Mouse (Mus musculus): ENCODE measurements around the gene Arfrp1. TPM values are rescaled to one million over a fixed set of nuclear protein-coding genes. Genes with fewer than 3 reads are reported as not detected.

Arfrp1 gene
- total RNA-seq, 2 experiments from 2014 or later: 25.2 to 30.8 TPM

Other genes starting within 250 kb of the Arfrp1 start
- under 1 TPM; 0.23 to 0.47 TPM for gene Kcnq2, start 230.1 kb downstream of the Arfrp1 start, total RNA-seq (2021)
- gene Eef1a2, start 208.4 kb downstream of the Arfrp1 start, total RNA-seq (2021): 1,000 to 10,000 TPM; 1,498 to 1,682 TPM
- 10 to 100 TPM; 55.2 to 60.3 TPM for gene Ppdpf, start 178.2 kb downstream of the Arfrp1 start, total RNA-seq (2021)
- gene Ptk6, start 162.6 kb downstream of the Arfrp1 start, total RNA-seq (2021): not detected
- gene Srms, start 152.2 kb downstream of the Arfrp1 start, total RNA-seq (2021): under 1 TPM; 0.12 to 0.14 TPM
- not detected for gene Fndc11, start 145.4 kb downstream of the Arfrp1 start, total RNA-seq (2021)
- 1 to 10 TPM; 3.2 to 4.0 TPM for gene Helz2, start 123.4 kb downstream of the Arfrp1 start, total RNA-seq (2021)
- gene Gmeb2, start 77.4 kb downstream of the Arfrp1 start, total RNA-seq (2021): 10 to 100 TPM in 1 of 2 experiments, 1 to 10 TPM in 1; 9.1 to 11.0 TPM
- 1 to 10 TPM; 1.1 to 1.6 TPM for gene Stmn3, start 50.9 kb downstream of the Arfrp1 start, total RNA-seq (2021)
- gene Rtel1, start 45.7 kb downstream of the Arfrp1 start, total RNA-seq (2021): 10 to 100 TPM; 21.1 to 23.0 TPM
- gene Zgpat, start 476 bp downstream of the Arfrp1 start, total RNA-seq (2021): 10 to 100 TPM; 13.1 to 18.3 TPM
- gene Lime1, start 14.7 kb upstream of the Arfrp1 start, total RNA-seq (2021): 1 to 10 TPM; 5.8 to 9.7 TPM
- 1 to 10 TPM; 5.8 to 8.4 TPM for gene Zbtb46, start 94.0 kb upstream of the Arfrp1 start, total RNA-seq (2021)
- not detected for gene Abhd16b, start 127.8 kb upstream of the Arfrp1 start, total RNA-seq (2021)
- 10 to 100 TPM; 69.9 to 72.9 TPM for gene Tpd52l2, start 131.7 kb upstream of the Arfrp1 start, total RNA-seq (2021)
- gene Dnajc5, start 155.1 kb upstream of the Arfrp1 start, total RNA-seq (2021): 10 to 100 TPM; 67.5 to 70.1 TPM
- gene Uckl1, start 219.5 kb upstream of the Arfrp1 start, total RNA-seq (2021): 10 to 100 TPM; 36.5 to 43.5 TPM
- gene Prpf6, start 226.5 kb upstream of the Arfrp1 start, total RNA-seq (2021): 10 to 100 TPM; 26.7 to 33.4 TPM
- gene Zfp512b, start 227.4 kb upstream of the Arfrp1 start, total RNA-seq (2021): 10 to 100 TPM; 28.4 to 32.4 TPM
- 1 to 10 TPM in 1 of 2 experiments, under 1 TPM in 1; 0.85 to 1.2 TPM for gene Samd10, start 233.8 kb upstream of the Arfrp1 start, total RNA-seq (2021)